Mouse (Mus musculus): ENCODE results near the gene Pex16. TPM values are rescaled to one million over a fixed set of nuclear protein-coding genes. Genes with fewer than 3 reads are reported as not detected.
A peak's percentile ranks its signal among the peaks of the same experiment; 100 is the strongest.

Gene Pex16
- polyA plus RNA-seq, 1 experiment from 2014 or later = 22.4 TPM

GRCm38 (mm10) chr2:92381901-92382588 lies 7.6 kb downstream of the Pex16 start, which contains the start of gene 1700029I15Rik:
Gene 1700029I15Rik, plus strand, starts transcription at chr2:92382538.
- ATAC-seq (ENCODE audit: insufficient read depth, low FRiP score, low TSS enrichment) (no peak), DNase-seq (ENCODE audit: low spot score) (no peak)
- no peaks in the 10 kb centered on the region for H3K4me1 ChIP-seq (ENCODE audit: control insufficient read depth, insufficient read depth, low read length)
- no peaks in the 10 kb centered on the region for H3K9me3 ChIP-seq (ENCODE audit: control insufficient read depth, low read length)
- no peak within 1 kb of the TSS for H3K4me3 ChIP-seq (ENCODE audit: low read depth, low read length)
- H3K27me3 ChIP-seq (ENCODE audit: control insufficient read depth, insufficient read depth, low read length) = no peaks in the 10 kb centered on the region
- no peak within 1 kb of the TSS for H3K9ac ChIP-seq (ENCODE audit: low read length)
- H3K27ac ChIP-seq (ENCODE audit: low read depth, low read length) = no peak within 1 kb of the TSS
- H3K36me3 ChIP-seq (ENCODE audit: control insufficient read depth, insufficient read depth, low read length) = peaks cover 21% of the 10 kb centered on the region
- H3K4me2 ChIP-seq (ENCODE audit: low read depth) = no peak within 1 kb of the TSS
- 82% methylated on average over 5 of the region's 5 CpGs for WGBS

GRCm38 (mm10) chr2:92382759-92383158 lies 8.3 kb downstream of the Pex16 start:
- Histone ChIP-seq H3K36me3 (ENCODE audit: control insufficient read depth, insufficient read depth, low read length) (peaks cover 21% of the 10 kb centered on the region), H3K9ac (ENCODE audit: low read length) (no peak overlapping the region), H3K4me3 (ENCODE audit: low read depth, low read length) (no peak overlapping the region), H3K9me3 (ENCODE audit: control insufficient read depth, low read length) (no peaks in the 10 kb centered on the region), H3K27me3 (ENCODE audit: control insufficient read depth, insufficient read depth, low read length) (no peaks in the 10 kb centered on the region), H3K4me1 (ENCODE audit: control insufficient read depth, insufficient read depth, low read length) (peaks cover 3% of the 10 kb centered on the region), H3K27ac (ENCODE audit: low read depth, low read length) (no peak overlapping the region), H3K4me2 (ENCODE audit: low read depth) (no peak overlapping the region)
- 88% methylated on average over 4 of the region's 4 CpGs for WGBS
- ATAC-seq (ENCODE audit: insufficient read depth, low FRiP score, low TSS enrichment) = no peak
- DNase-seq (ENCODE audit: low spot score) = no peak

- Histone ChIP-seq H3K27me3 (ENCODE audit: control insufficient read depth, insufficient read depth, low read length) (no peaks in the 10 kb centered on the region), H3K27ac (ENCODE audit: low read depth, low read length) (no peak overlapping the region), H3K9me3 (ENCODE audit: control insufficient read depth, low read length) (no peaks in the 10 kb centered on the region), H3K9ac (ENCODE audit: low read length) (no peak overlapping the region), H3K4me3 (ENCODE audit: low read depth, low read length) (no peak overlapping the region), H3K4me2 (ENCODE audit: low read depth) (no peak overlapping the region), H3K36me3 (ENCODE audit: control insufficient read depth, insufficient read depth, low read length) (peaks cover 18% of the 10 kb centered on the region), H3K4me1 (ENCODE audit: control insufficient read depth, insufficient read depth, low read length) (peaks cover 13% of the 10 kb centered on the region)
- ATAC-seq (ENCODE audit: insufficient read depth, low FRiP score, low TSS enrichment) (no peak), DNase-seq (ENCODE audit: low spot score) (no peak)
- 83% methylated on average over 4 of the region's 4 CpGs for WGBS
These were observed 9.6 kb downstream of the Pex16 start for GRCm38 (mm10) chr2:92384101-92384500.

- Histone ChIP-seq H3K4me1 (ENCODE audit: control insufficient read depth, insufficient read depth, low read length) (peaks cover 22% of the 10 kb centered on the region), H3K9me3 (ENCODE audit: control insufficient read depth, low read length) (no peaks in the 10 kb centered on the region), H3K27ac (ENCODE audit: low read depth, low read length) (no peak overlapping the region), H3K27me3 (ENCODE audit: control insufficient read depth, insufficient read depth, low read length) (no peaks in the 10 kb centered on the region), H3K4me2 (ENCODE audit: low read depth) (no peak overlapping the region), H3K9ac (ENCODE audit: low read length) (no peak overlapping the region), H3K4me3 (ENCODE audit: low read depth, low read length) (no peak overlapping the region), H3K36me3 (ENCODE audit: control insufficient read depth, insufficient read depth, low read length) (peaks cover 18% of the 10 kb centered on the region)
- ATAC-seq (ENCODE audit: insufficient read depth, low FRiP score, low TSS enrichment) = no peak
- no peak for DNase-seq (ENCODE audit: low spot score)
- 87% methylated on average over 22 of the region's 22 CpGs for whole genome bisulfite sequencing
These were observed 10.9 kb downstream of the Pex16 start for GRCm38 (mm10) chr2:92385113-92386051.

- no peak overlapping the region for H3K9ac ChIP-seq (ENCODE audit: low read length)
- H3K9me3 ChIP-seq (ENCODE audit: control insufficient read depth, low read length) = no peaks in the 10 kb centered on the region
- no peak overlapping the region for H3K4me2 ChIP-seq (ENCODE audit: low read depth)
- H3K36me3 ChIP-seq (ENCODE audit: control insufficient read depth, insufficient read depth, low read length) = peaks cover 14% of the 10 kb centered on the region
- H3K4me3 ChIP-seq (ENCODE audit: low read depth, low read length) = no peak overlapping the region
- ATAC-seq (ENCODE audit: insufficient read depth, low FRiP score, low TSS enrichment) (no peak), DNase-seq (ENCODE audit: low spot score) (no peak)
- no peaks in the 10 kb centered on the region for H3K27me3 ChIP-seq (ENCODE audit: control insufficient read depth, insufficient read depth, low read length)
- peaks cover 37% of the 10 kb centered on the region for H3K4me1 ChIP-seq (ENCODE audit: control insufficient read depth, insufficient read depth, low read length)
- H3K27ac ChIP-seq (ENCODE audit: low read depth, low read length) = no peak overlapping the region
- WGBS = 90% methylated on average over 30 of the region's 30 CpGs
These were observed 12.5 kb downstream of the Pex16 start for GRCm38 (mm10) chr2:92386821-92387570.

- H3K4me2 ChIP-seq (ENCODE audit: low read depth) = peak overlapping the region; percentile 89
- peak overlapping the region; percentile 84; the same call in 1 of the 2 replicates for H3K9ac ChIP-seq (ENCODE audit: low read length)
- H3K27me3 ChIP-seq (ENCODE audit: control insufficient read depth, insufficient read depth, low read length) = no peaks in the 10 kb centered on the region
- H3K36me3 ChIP-seq (ENCODE audit: control insufficient read depth, insufficient read depth, low read length) = peaks cover 14% of the 10 kb centered on the region
- 0 out of 2 replicates have a peak overlapping the region, but pooled peaks have one; percentile 70 for H3K4me3 ChIP-seq (ENCODE audit: low read depth, low read length)
- peaks cover 43% of the 10 kb centered on the region for H3K4me1 ChIP-seq (ENCODE audit: control insufficient read depth, insufficient read depth, low read length)
- H3K27ac ChIP-seq (ENCODE audit: low read depth, low read length) = no peak overlapping the region
- 84% methylated on average over 4 of the region's 4 CpGs for WGBS
- ATAC-seq (ENCODE audit: insufficient read depth, low FRiP score, low TSS enrichment) (no peak), DNase-seq (ENCODE audit: low spot score) (no peak)
- H3K9me3 ChIP-seq (ENCODE audit: control insufficient read depth, low read length) = no peaks in the 10 kb centered on the region
These were observed 13.2 kb downstream of the Pex16 start for GRCm38 (mm10) chr2:92387646-92388045.

- 63% methylated on average over 3 of the region's 3 CpGs for WGBS
- peak overlapping the region; percentile 84 for H3K9ac ChIP-seq (ENCODE audit: low read length)
- H3K9me3 ChIP-seq (ENCODE audit: control insufficient read depth, low read length) = no peaks in the 10 kb centered on the region
- peaks cover 47% of the 10 kb centered on the region for H3K4me1 ChIP-seq (ENCODE audit: control insufficient read depth, insufficient read depth, low read length)
- H3K36me3 ChIP-seq (ENCODE audit: control insufficient read depth, insufficient read depth, low read length) = peaks cover 14% of the 10 kb centered on the region
- ATAC-seq (ENCODE audit: insufficient read depth, low FRiP score, low TSS enrichment) (no peak), DNase-seq (ENCODE audit: low spot score) (no peak)
- peak overlapping the region; percentile 70 for H3K4me3 ChIP-seq (ENCODE audit: low read depth, low read length)
- peak overlapping the region; percentile 89 for H3K4me2 ChIP-seq (ENCODE audit: low read depth)
- no peaks in the 10 kb centered on the region for H3K27me3 ChIP-seq (ENCODE audit: control insufficient read depth, insufficient read depth, low read length)
- H3K27ac ChIP-seq (ENCODE audit: low read depth, low read length) = no peak overlapping the region
These were observed 13.6 kb downstream of the Pex16 start for GRCm38 (mm10) chr2:92388081-92388517.

GRCm38 (mm10) chr2:92388891-92389641 lies 14.6 kb downstream of the Pex16 start:
- H3K4me2 ChIP-seq (ENCODE audit: low read depth) = peak overlapping the region; percentile 89
- DNase-seq (ENCODE audit: low spot score) (peak; percentile 98), ATAC-seq (ENCODE audit: insufficient read depth, low FRiP score, low TSS enrichment) (peak; percentile 93)
- H3K4me1 ChIP-seq (ENCODE audit: control insufficient read depth, insufficient read depth, low read length) = peaks cover 48% of the 10 kb centered on the region
- under 1% methylated on average over 57 of the region's 62 CpGs for WGBS
- peak overlapping the region; percentile 67; the same call in 1 of the 2 replicates for H3K27ac ChIP-seq (ENCODE audit: low read depth, low read length)
- peak overlapping the region; percentile 84 for H3K9ac ChIP-seq (ENCODE audit: low read length)
- H3K36me3 ChIP-seq (ENCODE audit: control insufficient read depth, insufficient read depth, low read length) = peaks cover 14% of the 10 kb centered on the region
- H3K27me3 ChIP-seq (ENCODE audit: control insufficient read depth, insufficient read depth, low read length) = no peaks in the 10 kb centered on the region
- H3K4me3 ChIP-seq (ENCODE audit: low read depth, low read length) = peak overlapping the region; percentile 70
- no peaks in the 10 kb centered on the region for H3K9me3 ChIP-seq (ENCODE audit: control insufficient read depth, low read length)
